Mouse (Mus musculus) cortical plate, adult 2 months (tissue): Measurements from ENCODE around the gene Zc3h12c.

Source experiments
- CTCF ChIP-seq: fragments of 200-500 bp; IDR thresholded peaks from 2 replicates; pipeline ENCODE4 v1.5.1; 2011; ENCODE audit warnings: mild to moderate bottlenecking, control low read depth, low read length; ENCODE audit not compliant: insufficient read depth; ENCODE audit errors: extremely low read depth
- POLR2A ChIP-seq: fragments of 200-500 bp; IDR thresholded peaks from 2 replicates; pipeline ENCODE4 v1.6.1; 2011; ENCODE audit warnings: mild to moderate bottlenecking, low read length, control low read depth; ENCODE audit not compliant: insufficient read depth; ENCODE audit errors: extremely low read depth

DNA sequence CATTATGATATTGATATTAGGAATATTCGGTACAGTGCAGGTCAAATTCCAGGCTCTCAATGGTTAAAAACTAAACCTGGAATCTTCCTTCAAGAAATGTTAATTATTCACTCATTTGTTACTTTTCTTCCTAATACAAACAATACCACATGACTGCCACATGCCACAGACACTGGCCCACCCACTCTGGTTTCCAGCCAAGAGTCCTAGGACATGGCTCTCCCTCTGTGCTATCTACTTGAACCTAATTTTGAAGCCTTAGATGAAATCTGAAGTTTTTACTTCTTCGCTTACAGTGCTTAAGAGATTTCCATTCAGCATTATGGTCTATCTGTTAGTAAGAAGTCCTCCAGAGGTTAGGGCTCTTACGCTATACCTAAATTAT is 2.7 kb downstream of the Zc3h12c start:
- no peak for TF ChIP-seq CTCF
- TF ChIP-seq POLR2A = no peak
